Mouse (Mus musculus): ENCODE data around the gene Naalad2. TPM values are rescaled to one million over a fixed set of nuclear protein-coding genes. Genes with fewer than 3 reads are reported as not detected.
A peak's percentile ranks its signal among the peaks of the same experiment; 100 is the strongest.
"Not testable (repeated sequence)": the region's sequence is repeated elsewhere in the genome, so short reads cannot be mapped to it uniquely, and the experiment has no call there.

The Naalad2 gene
- polyA plus RNA-seq, 2 experiments: 0.21 to 0.50 TPM

- Histone ChIP-seq H3K9me3 (ENCODE audit: control insufficient read depth, low read length) (no peaks in the 10 kb centered on the region), H3K4me2 (ENCODE audit: low read depth) (peak overlapping the region; percentile 77), H3K27ac (peak overlapping the region; percentile 70), H3K36me3 (replicated peaks; ENCODE audit: control insufficient read depth, insufficient read depth, low read depth) (no peaks in the 10 kb centered on the region), H3K4me3 (ENCODE audit: insufficient read depth in 1 of 2, low read depth in 2 of 2, low read length in 2 of 2) (peak overlapping the region; percentile 84 to 90), H3K4me1 (replicated peaks; ENCODE audit: control insufficient read depth in 2 of 2, insufficient read depth in 2 of 2, low read length in 1 of 2) (peaks cover 0 to 4% of the 10 kb centered on the region in 2 experiments; a peak in 2 of 4 replicates), H3K9ac (replicated peaks) (peak overlapping the region; percentile 93), H3K27me3 (ENCODE audit: control insufficient read depth, insufficient read depth, low read length) (no peaks in the 10 kb centered on the region)
- TF ChIP-seq EP300 (IDR thresholded peaks at IDR 0.05; ENCODE audit: low read depth) (no peak), CTCF (IDR thresholded peaks at IDR 0.05; ENCODE audit: low read depth) (no peak)
- under 1% methylated on average over 24 of the region's 24 CpGs for WGBS (ENCODE audit: insufficient replicate concordance)
- peak in 1 of 3 experiments; percentile 19 for DNase-seq (ENCODE audit: low read depth in 3 of 3, low spot score in 3 of 3)
- ATAC-seq (ENCODE audit: insufficient read depth): peak; percentile 56
Measured at GRCm38 (mm10) chr9:18292443-18292922, 110.3 kb downstream of the Naalad2 start.

GRCm38 (mm10) chr9:18291571-18292429, 111.0 kb downstream of the Naalad2 start, which contains the start of gene Chordc1:
Gene Chordc1 (plus strand): TSS chr9:18292125.
- ATAC-seq (ENCODE audit: insufficient read depth): peak; percentile 100
- 4% methylated on average over 49 of the region's 49 CpGs for WGBS (ENCODE audit: insufficient replicate concordance)
- peak within 1 kb of the TSS; percentile 70 for H3K27ac ChIP-seq

GRCm38 (mm10) chr9:18278693-18279092, 124.1 kb downstream of the Naalad2 start:
- ATAC-seq (ENCODE audit: insufficient read depth); H3K4me1 ChIP-seq (replicated peaks; ENCODE audit: control insufficient read depth in 2 of 2, insufficient read depth in 2 of 2, low read length in 1 of 2): not testable (repeated sequence)

More at GRCm38 (mm10) chr9:18291571-18292429, 111.0 kb downstream of the Naalad2 start, which contains the start of gene Chordc1:
- Histone ChIP-seq H3K4me2 (ENCODE audit: low read depth) (peak within 1 kb of the TSS; percentile 77), H3K4me3 (ENCODE audit: insufficient read depth in 1 of 2, low read depth in 2 of 2, low read length in 2 of 2) (peak within 1 kb of the TSS; percentile 84 to 90), H3K27me3 (ENCODE audit: control insufficient read depth, insufficient read depth, low read length) (no peaks in the 10 kb centered on the region), H3K9ac (replicated peaks) (peak within 1 kb of the TSS; percentile 93), H3K36me3 (replicated peaks; ENCODE audit: control insufficient read depth, insufficient read depth, low read depth) (no peaks in the 10 kb centered on the region), H3K9me3 (ENCODE audit: control insufficient read depth, low read length) (no peaks in the 10 kb centered on the region), H3K4me1 (replicated peaks; ENCODE audit: control insufficient read depth in 2 of 2, insufficient read depth in 2 of 2, low read length in 1 of 2) (peaks cover 0 to 4% of the 10 kb centered on the region in 2 experiments; a peak in 2 of 4 replicates)
- TF ChIP-seq EP300 (IDR thresholded peaks at IDR 0.05; ENCODE audit: low read depth) (no peak), CTCF (IDR thresholded peaks at IDR 0.05; ENCODE audit: low read depth) (peak; percentile 32; the same call in 1 of the 2 replicates)
- peak; percentile 86 to 91 (median 89) for DNase-seq (ENCODE audit: low read depth in 3 of 3, low spot score in 3 of 3)

GRCm38 (mm10) chr9:18277497-18277896, 125.3 kb downstream of the Naalad2 start:
- no peak overlapping the region for H3K4me2 ChIP-seq (ENCODE audit: low read depth)
- DNase-seq (ENCODE audit: low read depth in 3 of 3, low spot score in 3 of 3) (no peak), ATAC-seq (ENCODE audit: insufficient read depth) (no peak)
- H3K27ac ChIP-seq: no peak overlapping the region
- H3K27me3 ChIP-seq (ENCODE audit: control insufficient read depth, insufficient read depth, low read length): no peaks in the 10 kb centered on the region
- no peaks in the 10 kb centered on the region for H3K4me1 ChIP-seq (replicated peaks; ENCODE audit: control insufficient read depth in 2 of 2, insufficient read depth in 2 of 2, low read length in 1 of 2)
- H3K9me3 ChIP-seq (ENCODE audit: control insufficient read depth, low read length): no peaks in the 10 kb centered on the region
- no peak overlapping the region for H3K4me3 ChIP-seq (ENCODE audit: insufficient read depth in 1 of 2, low read depth in 2 of 2, low read length in 2 of 2)
- no peak; the same call in 1 of the 2 replicates for TF ChIP-seq CTCF (IDR thresholded peaks at IDR 0.05; ENCODE audit: low read depth)
- TF ChIP-seq EP300 (IDR thresholded peaks at IDR 0.05; ENCODE audit: low read depth): no peak
- WGBS (ENCODE audit: insufficient replicate concordance): 41% methylated on average over 1 of the region's 1 CpGs
- no peak overlapping the region for H3K9ac ChIP-seq (replicated peaks)
- H3K36me3 ChIP-seq (replicated peaks; ENCODE audit: control insufficient read depth, insufficient read depth, low read depth): no peaks in the 10 kb centered on the region

More at GRCm38 (mm10) chr9:18278693-18279092, 124.1 kb downstream of the Naalad2 start:
- not testable (repeated sequence) for H3K9me3 ChIP-seq (ENCODE audit: control insufficient read depth, low read length); DNase-seq (ENCODE audit: low read depth in 3 of 3, low spot score in 3 of 3); H3K9ac ChIP-seq (replicated peaks); H3K27me3 ChIP-seq (ENCODE audit: control insufficient read depth, insufficient read depth, low read length); H3K4me2 ChIP-seq (ENCODE audit: low read depth); H3K27ac ChIP-seq; H3K4me3 ChIP-seq (ENCODE audit: insufficient read depth in 1 of 2, low read depth in 2 of 2, low read length in 2 of 2); H3K36me3 ChIP-seq (replicated peaks; ENCODE audit: control insufficient read depth, insufficient read depth, low read depth)
- WGBS (ENCODE audit: insufficient replicate concordance): 24% methylated on average over 5 of the region's 5 CpGs
- TF ChIP-seq CTCF (IDR thresholded peaks at IDR 0.05; ENCODE audit: low read depth): peak; percentile 35

GRCm38 (mm10) chr9:18276844-18277243, 126.0 kb downstream of the Naalad2 start:
- H3K4me1 ChIP-seq (replicated peaks; ENCODE audit: control insufficient read depth in 2 of 2, insufficient read depth in 2 of 2, low read length in 1 of 2): no peaks in the 10 kb centered on the region
- no peaks in the 10 kb centered on the region for H3K36me3 ChIP-seq (replicated peaks; ENCODE audit: control insufficient read depth, insufficient read depth, low read depth)
- no peak overlapping the region for H3K9ac ChIP-seq (replicated peaks)
- WGBS (ENCODE audit: insufficient replicate concordance): 17% methylated on average over 2 of the region's 2 CpGs
- no peaks in the 10 kb centered on the region for H3K27me3 ChIP-seq (ENCODE audit: control insufficient read depth, insufficient read depth, low read length)
- no peak for DNase-seq (ENCODE audit: low read depth in 3 of 3, low spot score in 3 of 3)
- no peaks in the 10 kb centered on the region for H3K9me3 ChIP-seq (ENCODE audit: control insufficient read depth, low read length)
- no peak overlapping the region for H3K27ac ChIP-seq
- no peak overlapping the region for H3K4me3 ChIP-seq (ENCODE audit: insufficient read depth in 1 of 2, low read depth in 2 of 2, low read length in 2 of 2)
- no peak overlapping the region for H3K4me2 ChIP-seq (ENCODE audit: low read depth)
- TF ChIP-seq EP300 (IDR thresholded peaks at IDR 0.05; ENCODE audit: low read depth) (no peak), CTCF (IDR thresholded peaks at IDR 0.05; ENCODE audit: low read depth) (no peak)
- no peak for ATAC-seq (ENCODE audit: insufficient read depth)
